Mouse (Mus musculus) cerebellum, postnatal 4 days (tissue): ENCODE data around the gene Atp6v0a1.

Experiments
- DNase-seq, 2 experiments: peaks; one replicate each; pipeline ENCODE4 v3.0.0; 2022; ENCODE audit warnings: low spot score in 2 of 2, mixed read lengths in 1 of 2

Gene Atp6v0a1

GRCm38 (mm10) chr11:101060126-101060525 is 50.9 kb downstream of the Atp6v0a1 start:
- DNase-seq, result no peak

GRCm38 (mm10) chr11:101061049-101061448 is 51.8 kb downstream of the Atp6v0a1 start:
- DNase-seq, result no peak

GRCm38 (mm10) chr11:101062165-101062884 is 53.1 kb downstream of the Atp6v0a1 start:
- no peak for DNase-seq

DNA sequence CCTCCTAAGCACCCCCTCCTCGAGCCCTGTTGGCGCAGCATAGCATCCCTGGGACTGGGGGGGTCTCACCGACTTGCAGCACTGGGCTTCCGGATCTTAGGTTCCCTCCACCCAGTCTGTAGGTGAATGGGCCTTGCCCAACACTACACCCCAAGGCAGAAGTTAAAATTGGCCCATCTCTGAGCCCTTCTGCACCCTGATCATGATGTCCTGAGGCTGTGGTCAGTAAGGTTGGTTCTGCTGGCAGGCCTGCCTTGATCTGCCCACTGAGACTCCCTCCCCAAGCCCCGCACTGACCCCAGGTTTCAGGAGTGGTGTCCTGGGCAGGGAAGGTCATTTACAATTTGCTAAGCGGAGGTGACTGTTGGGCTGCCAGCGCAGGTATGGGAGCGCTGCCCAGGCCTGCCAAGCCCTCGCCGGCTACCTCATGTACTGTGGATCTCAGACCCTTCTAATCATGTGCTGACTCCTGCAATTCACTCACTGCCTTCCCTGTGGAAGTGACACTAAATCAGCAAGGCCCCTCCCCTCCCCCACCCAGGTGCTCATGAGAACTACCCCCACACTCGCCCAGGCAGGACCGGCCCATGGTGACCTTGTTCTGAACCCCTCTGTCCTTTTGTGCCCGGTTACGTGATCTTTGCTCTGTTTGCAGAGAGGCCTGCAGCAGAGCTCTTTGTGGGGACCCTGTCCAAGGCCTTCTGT is 53.9 kb downstream of the Atp6v0a1 start:
- DNase-seq, result no peak

- peak in 1 of 2 experiments; percentile 42 for DNase-seq
Measured at GRCm38 (mm10) chr11:101063676-101064327, 54.5 kb downstream of the Atp6v0a1 start.

DNA sequence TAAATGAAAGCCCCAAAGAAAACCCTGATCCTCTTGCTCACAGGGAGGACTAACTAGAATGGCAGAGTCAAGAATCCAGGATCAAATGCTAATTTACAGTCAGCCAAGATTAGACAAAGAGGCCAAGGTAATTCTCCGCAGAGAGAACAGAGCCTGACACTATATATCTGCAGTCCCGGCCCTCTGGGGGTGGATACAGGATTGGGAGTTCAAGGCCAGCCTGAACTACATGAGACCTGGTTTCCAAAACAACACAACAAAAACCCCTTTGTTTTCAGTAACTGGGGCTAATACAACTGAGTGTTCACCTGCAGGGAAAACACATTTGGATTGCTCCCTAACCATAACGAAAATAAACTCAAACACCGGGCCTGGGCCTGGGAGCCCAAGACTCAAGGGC is 55.2 kb downstream of the Atp6v0a1 start:
- DNase-seq, result no peak

DNA sequence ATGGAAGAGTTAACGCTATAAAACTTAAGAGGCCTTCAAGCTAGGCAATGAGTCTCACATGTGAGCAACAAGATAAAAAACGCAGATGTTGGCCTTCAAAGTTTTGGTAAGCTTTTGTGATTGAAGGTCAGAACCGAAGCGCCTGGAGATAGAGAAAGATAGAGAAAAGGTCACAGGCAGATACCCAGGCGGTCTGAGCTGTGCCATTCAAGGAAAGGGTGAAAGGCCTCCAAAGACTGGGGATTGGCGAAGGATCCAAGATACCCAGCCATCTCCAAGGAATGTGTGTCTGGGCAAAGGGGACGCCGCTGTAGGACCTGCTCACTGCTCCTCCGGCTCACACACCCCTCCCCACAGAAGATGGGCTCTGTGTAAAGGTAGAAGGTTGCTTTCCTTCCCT is 55.8 kb downstream of the Atp6v0a1 start:
- no peak for DNase-seq

DNA sequence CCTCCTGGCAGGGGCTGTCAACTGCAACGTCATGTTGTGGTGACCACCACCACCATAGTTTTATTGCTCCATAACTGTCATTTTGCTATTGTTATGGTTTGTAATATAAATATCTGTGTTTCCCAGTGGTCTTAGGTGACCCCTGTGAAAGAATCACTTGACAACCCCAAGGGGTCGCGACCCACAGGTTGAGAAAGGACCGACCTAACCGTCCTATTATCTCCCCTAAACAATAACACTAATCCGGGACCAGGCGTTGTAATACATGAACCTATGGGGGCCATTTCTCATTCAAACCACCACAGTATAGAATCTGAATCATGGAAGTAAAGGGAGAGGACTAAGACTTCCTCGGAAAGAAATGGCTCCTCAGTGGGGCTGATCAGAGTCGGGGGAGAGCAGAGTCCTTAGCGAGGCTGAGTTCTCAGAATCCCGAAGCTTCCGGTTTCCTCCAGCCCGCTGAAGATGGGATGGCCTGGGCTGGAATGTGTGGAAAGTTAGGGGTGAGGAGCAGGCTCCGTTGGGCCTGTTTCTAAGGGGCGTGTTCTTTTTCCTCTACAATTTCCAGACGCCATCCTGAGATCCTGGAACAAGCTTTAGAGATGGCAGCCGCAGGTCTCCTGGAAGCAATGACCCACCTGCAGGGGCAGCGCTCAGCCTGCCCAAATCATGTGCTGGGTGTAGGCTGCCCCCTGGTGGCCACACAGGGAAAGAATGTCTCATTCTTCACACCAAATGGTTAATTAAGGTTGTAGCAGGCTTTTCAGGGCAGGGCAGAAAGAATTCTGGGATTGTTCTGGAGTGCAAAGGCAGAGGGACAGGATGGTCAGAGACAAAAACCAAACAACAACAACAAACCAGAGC is 57.5 kb downstream of the Atp6v0a1 start:
- peak; percentile 72 to 88 for DNase-seq

DNA sequence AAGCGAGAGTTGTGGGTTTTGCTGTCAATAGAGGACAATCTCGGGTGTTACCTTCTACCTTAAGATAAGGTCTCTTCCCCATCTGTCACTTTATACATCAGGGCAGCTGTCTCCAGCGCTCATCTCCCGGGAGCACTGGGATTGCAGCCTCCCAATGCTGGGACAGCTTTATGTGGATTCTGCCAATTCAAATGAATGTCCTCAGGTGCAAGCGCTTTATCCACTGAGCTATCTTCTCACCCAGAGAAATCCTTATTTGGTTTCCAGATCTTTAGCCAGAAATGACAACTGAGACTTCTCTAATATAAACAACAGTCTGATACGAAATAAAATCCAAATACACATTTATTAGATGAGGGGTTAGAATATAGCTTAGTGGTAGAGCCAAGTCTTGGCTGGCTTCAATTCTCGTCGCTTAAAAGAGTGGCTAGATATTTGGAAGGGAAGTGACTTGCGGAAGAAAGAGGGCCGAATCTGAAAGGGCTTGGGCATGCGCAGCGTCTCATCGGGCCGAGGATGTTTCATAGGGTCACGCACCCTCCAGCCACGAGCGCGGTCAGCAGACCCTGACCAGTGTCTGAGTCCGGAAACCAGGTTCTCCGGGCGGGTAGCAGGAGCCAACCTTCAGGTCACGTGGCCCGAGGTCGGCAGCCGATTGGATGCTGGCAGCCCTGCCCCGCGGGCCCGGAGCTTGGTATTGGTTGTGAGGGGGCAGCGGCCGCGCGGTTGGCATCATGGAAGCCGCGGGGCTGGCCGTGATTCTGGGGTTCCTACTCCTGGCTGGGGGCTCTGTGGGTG is 60.3 kb downstream of the Atp6v0a1 start, which contains the start of gene Naglu:
Naglu (plus strand) TSS at position 622 of the 798 bp plus-strand sequence.
- peak; percentile 91 to 96 for DNase-seq

DNA sequence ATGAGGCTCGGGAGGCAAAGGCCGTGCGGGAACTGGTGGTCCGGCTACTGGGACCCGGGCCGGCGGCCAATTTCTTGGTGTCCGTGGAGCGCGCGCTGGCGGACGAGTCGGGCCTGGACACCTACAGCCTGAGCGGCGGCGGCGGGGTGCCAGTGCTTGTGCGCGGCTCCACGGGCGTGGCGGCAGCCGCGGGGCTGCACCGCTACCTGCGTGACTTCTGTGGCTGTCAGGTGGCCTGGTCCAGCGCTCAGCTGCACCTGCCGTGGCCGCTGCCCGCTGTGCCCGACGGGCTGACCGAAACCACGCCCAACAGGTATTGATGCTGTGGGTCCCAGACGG is 60.9 kb downstream of the Atp6v0a1 start:
- DNase-seq, result no peak

DNA sequence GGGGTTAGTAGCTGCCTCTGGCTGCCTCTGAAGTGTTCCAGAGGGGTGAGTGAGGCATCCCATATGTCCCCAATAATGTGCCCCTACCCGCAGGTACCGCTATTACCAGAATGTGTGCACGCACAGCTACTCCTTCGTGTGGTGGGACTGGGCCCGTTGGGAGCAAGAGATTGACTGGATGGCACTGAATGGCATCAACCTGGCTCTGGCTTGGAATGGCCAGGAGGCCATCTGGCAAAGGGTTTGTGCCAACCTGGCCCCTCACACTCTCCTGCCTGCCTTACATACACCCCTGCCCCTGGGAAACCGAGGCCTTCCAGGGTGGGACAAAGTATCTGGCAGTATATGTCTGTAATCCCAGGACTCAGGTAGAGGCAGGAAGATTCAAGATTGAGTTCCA is 61.7 kb downstream of the Atp6v0a1 start:
- no peak for DNase-seq

GRCm38 (mm10) chr11:101071810-101072428 is 62.7 kb downstream of the Atp6v0a1 start:
- no peak for DNase-seq

GRCm38 (mm10) chr11:101078121-101078520 is 68.9 kb downstream of the Atp6v0a1 start, which contains the start of gene Hsd17b1:
Gene Hsd17b1, plus strand, starts transcription at chr11:101078411.
- DNase-seq, result no peak

DNA sequence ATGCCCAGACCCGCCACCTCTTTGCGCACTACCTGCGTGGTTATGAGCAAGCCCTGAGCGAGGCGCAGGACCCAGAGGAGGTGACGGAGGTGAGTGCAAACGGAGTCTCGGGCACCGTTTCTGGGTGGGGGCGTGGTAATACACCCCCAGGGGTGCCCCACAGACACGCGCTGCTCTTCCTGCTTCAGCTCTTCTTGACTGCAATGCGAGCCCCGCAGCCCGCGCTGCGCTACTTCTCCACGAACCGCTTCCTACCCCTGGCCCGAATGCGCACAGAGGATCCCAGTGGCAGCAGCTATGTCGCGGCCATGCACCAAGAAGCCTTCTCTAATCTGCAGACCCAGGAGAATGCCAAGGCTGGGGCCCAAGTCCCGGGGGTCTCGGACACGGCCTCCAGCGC is 70.5 kb downstream of the Atp6v0a1 start:
- no peak for DNase-seq

DNA sequence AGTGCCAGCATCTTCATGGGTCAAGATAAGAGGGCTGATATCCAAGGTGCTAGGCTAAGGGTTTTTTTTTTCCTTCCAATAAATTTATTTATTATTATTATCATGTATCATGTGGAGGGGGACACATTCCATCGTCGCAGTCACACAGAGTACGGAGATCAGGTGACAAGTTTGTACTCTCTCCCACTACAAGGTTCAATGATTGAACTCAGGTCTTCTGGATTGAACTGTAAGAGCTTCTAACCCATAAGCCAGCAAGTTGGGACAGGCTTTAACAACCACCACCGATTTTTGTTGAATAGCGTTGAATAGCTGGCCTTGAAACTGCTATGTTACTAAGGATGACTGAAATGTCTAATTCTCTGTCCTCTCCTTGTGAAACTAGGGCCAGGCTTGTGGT is 71.2 kb downstream of the Atp6v0a1 start:
- no peak for DNase-seq

DNA sequence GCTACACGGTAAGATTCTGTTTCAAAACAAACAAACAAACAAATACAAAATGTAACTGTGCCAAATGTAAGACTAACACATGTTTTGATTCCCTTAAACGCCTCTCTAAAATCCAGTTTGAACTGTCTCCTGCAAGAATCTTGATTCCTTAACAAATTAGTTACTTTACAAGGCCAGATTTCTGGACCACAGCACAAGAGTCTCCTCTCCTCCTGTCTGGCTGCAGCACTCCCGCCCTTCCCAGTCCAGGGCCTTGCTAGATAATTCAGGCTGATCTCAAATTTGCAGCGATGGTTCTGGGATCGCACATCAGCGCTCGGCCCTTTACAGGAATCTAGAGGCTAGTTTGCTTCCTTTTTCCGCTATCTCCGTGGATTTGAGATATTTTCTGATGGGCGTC is 72.4 kb downstream of the Atp6v0a1 start:
- no peak for DNase-seq

- DNase-seq, result peak; percentile 57 to 84
Measured at GRCm38 (mm10) chr11:101082208-101083082, 73.2 kb downstream of the Atp6v0a1 start, which contains the start of gene Coasy. Gene Coasy, plus strand, starts transcription at chr11:101082565.

DNA sequence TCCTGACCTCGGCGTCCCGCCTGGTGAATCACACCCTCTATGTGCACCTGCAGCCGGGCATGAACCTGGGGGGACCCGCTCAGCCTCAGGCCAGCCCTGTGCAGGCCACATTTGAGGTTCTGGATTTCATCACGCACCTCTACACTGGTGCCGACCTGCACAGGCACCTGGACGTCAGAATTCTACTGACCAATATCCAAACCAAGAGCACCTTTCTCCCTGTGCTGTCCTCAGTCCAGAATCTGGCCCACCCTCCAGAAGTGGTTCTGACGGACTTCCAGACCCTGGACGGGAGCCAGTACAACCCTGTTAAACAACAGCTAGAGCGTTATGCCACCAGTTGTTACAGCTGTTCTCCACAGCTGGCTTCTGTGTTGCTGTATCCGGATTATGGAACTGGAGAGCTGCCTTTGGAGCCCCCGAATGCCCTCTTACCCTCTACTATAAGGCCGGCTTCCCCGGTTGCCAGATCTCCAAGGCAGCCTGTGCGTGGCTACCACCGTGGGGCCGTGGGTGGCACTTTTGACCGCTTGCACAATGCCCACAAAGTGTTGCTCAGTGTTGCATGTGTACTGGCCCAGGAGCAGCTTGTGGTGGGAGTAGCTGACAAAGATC is 73.9 kb downstream of the Atp6v0a1 start:
- no peak for DNase-seq

DNA sequence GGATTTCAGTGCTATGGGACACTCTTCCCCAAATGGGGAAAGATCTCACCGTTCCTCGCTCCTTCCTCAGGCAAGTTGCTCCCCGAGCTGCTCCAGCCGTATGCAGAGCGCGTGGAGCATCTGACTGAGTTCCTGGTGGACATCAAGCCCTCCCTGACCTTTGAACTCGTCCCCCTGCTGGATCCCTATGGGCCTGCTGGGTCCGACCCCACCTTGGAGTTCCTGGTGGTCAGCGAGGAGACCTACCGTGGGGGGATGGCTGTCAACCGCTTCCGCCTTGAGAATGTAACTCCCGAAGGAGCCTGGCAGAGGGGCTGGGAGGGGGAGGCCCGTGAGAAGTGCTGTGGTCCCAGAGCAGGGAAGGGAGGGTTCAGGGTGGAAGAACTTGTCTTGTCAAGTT is 75.0 kb downstream of the Atp6v0a1 start:
- no peak for DNase-seq
